Mouse (Mus musculus): ENCODE measurements around the gene Iglon5.

The Iglon5 gene

GRCm38 (mm10) chr7:43489631-43490125, at the start of gene Iglon5:
Gene Iglon5 (minus strand): TSS chr7:43490075.
- no peak for DNase-seq (ENCODE audit: low spot score)

- no peak for DNase-seq (ENCODE audit: low spot score)
Observed at GRCm38 (mm10) chr7:43538524-43538923, 48.6 kb upstream of the Iglon5 start.

- no peak for DNase-seq (ENCODE audit: low spot score)
Observed at GRCm38 (mm10) chr7:43532936-43533505, 43.1 kb upstream of the Iglon5 start.

GRCm38 (mm10) chr7:43530216-43530785, 40.4 kb upstream of the Iglon5 start:
- DNase-seq (ENCODE audit: low spot score), result no peak

GRCm38 (mm10) chr7:43525313-43525712, 35.4 kb upstream of the Iglon5 start:
- DNase-seq (ENCODE audit: low spot score), result no peak

GRCm38 (mm10) chr7:43522776-43523175, 32.9 kb upstream of the Iglon5 start:
- no peak for DNase-seq (ENCODE audit: low spot score)

- DNase-seq (ENCODE audit: low spot score), result no peak
Observed at GRCm38 (mm10) chr7:43518341-43518740, 28.5 kb upstream of the Iglon5 start.

- no peak for DNase-seq (ENCODE audit: low spot score)
Observed at GRCm38 (mm10) chr7:43515076-43515475, 25.2 kb upstream of the Iglon5 start.

- no peak for DNase-seq (ENCODE audit: low spot score)
Observed at GRCm38 (mm10) chr7:43512519-43512918, 22.6 kb upstream of the Iglon5 start.

GRCm38 (mm10) chr7:43511707-43512478, 22.0 kb upstream of the Iglon5 start:
- DNase-seq (ENCODE audit: low spot score), result no peak

- DNase-seq (ENCODE audit: low spot score), result no peak
Observed at GRCm38 (mm10) chr7:43495343-43496021, 5.6 kb upstream of the Iglon5 start.

GRCm38 (mm10) chr7:43490861-43491260, 986 bp upstream of the Iglon5 start:
- DNase-seq (ENCODE audit: low spot score), result no peak

GRCm38 (mm10) chr7:43490182-43490584, 308 bp upstream of the Iglon5 start:
- no peak for DNase-seq (ENCODE audit: low spot score)

GRCm38 (mm10) chr7:43488646-43489045, 1.2 kb downstream of the Iglon5 start:
- no peak for DNase-seq (ENCODE audit: low spot score)

- DNase-seq (ENCODE audit: low spot score), result no peak
Observed at GRCm38 (mm10) chr7:43483236-43483635, 6.6 kb downstream of the Iglon5 start.

GRCm38 (mm10) chr7:43482090-43482716, 7.7 kb downstream of the Iglon5 start:
- DNase-seq (ENCODE audit: low spot score), result no peak

GRCm38 (mm10) chr7:43481191-43481590, 8.7 kb downstream of the Iglon5 start:
- no peak for DNase-seq (ENCODE audit: low spot score)

- no peak for DNase-seq (ENCODE audit: low spot score)
Observed at GRCm38 (mm10) chr7:43476376-43476775, 13.5 kb downstream of the Iglon5 start.

- DNase-seq (ENCODE audit: low spot score), result peak; percentile 57
Observed at GRCm38 (mm10) chr7:43475706-43476105, 14.2 kb downstream of the Iglon5 start.

GRCm38 (mm10) chr7:43470373-43470772, 19.5 kb downstream of the Iglon5 start:
- peak; percentile 36 for DNase-seq (ENCODE audit: low spot score)

- DNase-seq (ENCODE audit: low spot score), result peak; percentile 83
Observed at GRCm38 (mm10) chr7:43466099-43466694, 23.7 kb downstream of the Iglon5 start.

Measured in T-cell, adult 2 months (primary cell).